Mouse (Mus musculus) pancreas, adult 10 weeks (tissue): ENCODE data around the gene Erg28. TPM values are rescaled to one million over a fixed set of nuclear protein-coding genes. Genes with fewer than 3 reads are reported as not detected.

ENCODE experiments used
- polyA plus RNA-seq: library from polyadenylated mRNA; stranded (reverse); fragments of 350-450 nt; fragmentation: Illumina TruSeq; extraction: RNeasy Lipid Tissue Mini Kit (QIAGEN cat#74804); gene quantifications from one replicate; pipeline ENCODE4 v1.2.3, GENCODE M21; 2015; ENCODE audit warnings: low read depth, low replicate concordance; ENCODE audit not compliant: insufficient read depth

The Erg28 gene
- polyA plus RNA-seq, result 7.0 TPM

GRCm38 (mm10) chr12:85824438-85825264, at the start of gene Erg28, which contains the start of gene Ttll5:
TSS of gene Erg28 (minus strand) at chr12:85824550.
TSS of gene Ttll5 (plus strand) at chr12:85824659.

Other genes with a start within 250 kb of the Erg28 start
- 6.8 TPM for gene Jdp2, start 225.5 kb downstream of the Erg28 start, polyA plus RNA-seq
- gene Batf, start 137.9 kb downstream of the Erg28 start, polyA plus RNA-seq, result not detected
- gene Flvcr2, start 78.0 kb downstream of the Erg28 start, polyA plus RNA-seq, result 1.0 TPM
- gene Ttll5, start 109 bp upstream of the Erg28 start, polyA plus RNA-seq, result 4.6 TPM